Mouse (Mus musculus) layer of hippocampus, postnatal 14 days (tissue): Measurements from ENCODE around the gene Ccn2. TPM values are rescaled to one million over a fixed set of nuclear protein-coding genes. Genes with fewer than 3 reads are reported as not detected.
"Not testable (repeated sequence)": the region's sequence is repeated elsewhere in the genome, so short reads cannot be mapped to it uniquely, and the experiment has no call there.

ENCODE experiments used
- DNase-seq, 2 experiments: peaks; one replicate each; pipeline ENCODE4 v3.0.0; 2021 to 2022; ENCODE audit warnings: low spot score in 2 of 2, mixed read lengths in 1 of 2
- total RNA-seq, 2 experiments: library from RNA; stranded (reverse); gene quantifications; 2 replicates each; pipeline ENCODE4 v1.2.3; 2021

The Ccn2 gene
- total RNA-seq, 2 experiments from 2014 or later = 11.6 to 12.1 TPM

DNA sequence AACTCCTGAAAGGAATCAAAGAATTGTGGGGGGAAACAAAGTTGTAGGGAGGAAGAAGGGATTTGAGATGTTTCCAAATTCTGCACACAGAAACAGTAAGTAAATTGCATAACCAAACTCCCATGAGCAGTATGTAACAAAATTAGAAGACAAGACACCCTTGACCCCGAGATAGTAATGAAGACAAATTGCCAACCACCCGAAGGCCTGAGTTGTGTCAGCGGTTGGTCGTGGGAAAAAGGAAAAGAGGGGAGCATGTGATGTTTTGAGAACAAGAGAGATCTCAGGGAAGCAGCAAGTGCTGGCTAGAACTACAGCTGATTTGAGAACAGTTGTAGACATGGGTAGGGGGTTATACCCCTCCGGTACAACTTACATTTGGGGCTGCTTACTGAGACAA lies 4.6 kb downstream of the Ccn2 start:
- DNase-seq = no peak

DNA sequence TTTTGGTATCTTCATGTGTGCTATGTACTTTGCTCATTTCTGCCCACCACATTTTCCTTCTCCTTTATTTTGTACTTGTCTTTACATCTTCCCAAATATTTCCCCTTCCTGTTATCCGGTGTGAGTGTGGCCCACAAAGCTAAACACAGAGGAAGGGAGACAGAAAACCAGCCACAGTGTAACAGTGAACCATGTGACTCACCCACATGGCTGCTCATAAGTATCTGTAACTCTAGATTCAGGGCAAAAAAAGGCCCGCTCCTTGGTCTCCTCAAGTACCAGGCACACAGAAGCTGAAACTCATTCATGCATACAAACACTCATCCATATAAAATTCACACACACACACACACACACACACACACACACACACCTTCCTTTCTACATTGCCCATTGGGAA lies 7.8 kb downstream of the Ccn2 start:
- no peak for DNase-seq

DNA sequence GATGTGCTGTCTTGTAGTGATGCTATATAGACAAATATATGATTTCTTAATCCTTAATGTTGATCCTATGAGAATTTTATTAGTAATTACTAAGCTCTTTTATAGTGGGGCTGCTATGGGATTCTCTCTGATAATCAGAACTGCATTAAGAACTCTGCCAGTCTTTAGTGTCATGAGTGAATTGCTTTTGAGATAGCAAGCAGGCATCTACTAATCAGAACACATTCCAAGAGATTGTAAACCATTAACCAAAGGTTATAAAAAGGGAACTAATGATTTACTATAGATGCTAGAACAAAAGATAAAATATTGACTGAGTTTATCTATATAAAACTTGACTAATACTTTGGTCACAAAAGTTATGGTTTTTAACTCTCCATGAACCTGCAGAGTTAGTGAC lies 8.5 kb downstream of the Ccn2 start:
- DNase-seq = no peak

DNA sequence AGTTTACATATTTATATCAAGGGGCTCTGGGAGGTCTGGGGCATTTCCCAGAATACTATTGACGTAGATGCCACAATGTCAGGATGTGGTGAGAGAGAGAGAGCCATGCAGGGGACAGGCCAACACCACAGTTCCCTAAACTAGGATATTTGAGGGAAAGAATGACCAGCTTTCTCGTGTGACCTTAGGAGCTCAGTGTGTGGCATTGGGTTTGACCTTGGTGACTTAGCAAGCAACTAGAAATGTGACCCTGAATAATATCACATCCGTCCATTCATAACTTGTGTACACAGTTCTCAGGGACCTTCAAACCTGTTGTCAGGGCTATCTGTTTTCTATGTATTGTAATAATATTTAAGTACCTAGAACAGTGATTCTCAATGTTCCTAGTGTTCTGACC lies 13.9 kb downstream of the Ccn2 start:
- DNase-seq = no peak

DNA sequence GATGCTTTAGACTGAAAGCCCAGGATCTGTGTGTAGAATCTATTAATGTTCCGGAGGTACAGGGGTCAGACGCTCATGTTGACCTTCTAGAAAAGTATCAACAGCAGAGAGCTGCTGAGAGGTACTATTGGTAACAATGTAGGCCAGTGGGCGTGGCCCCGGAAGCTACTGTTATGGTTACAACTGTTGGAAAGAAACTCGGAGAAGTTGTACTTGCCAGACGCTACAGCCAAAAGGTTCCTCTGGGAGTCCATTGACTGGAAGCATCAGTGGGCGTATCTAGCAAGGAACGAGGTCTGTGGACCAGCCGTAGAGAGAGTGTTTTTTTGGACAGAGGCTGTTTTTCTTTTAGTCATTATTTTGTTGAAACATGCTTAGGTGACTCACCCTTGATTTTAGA lies 14.5 kb downstream of the Ccn2 start:
- DNase-seq = no peak

DNA sequence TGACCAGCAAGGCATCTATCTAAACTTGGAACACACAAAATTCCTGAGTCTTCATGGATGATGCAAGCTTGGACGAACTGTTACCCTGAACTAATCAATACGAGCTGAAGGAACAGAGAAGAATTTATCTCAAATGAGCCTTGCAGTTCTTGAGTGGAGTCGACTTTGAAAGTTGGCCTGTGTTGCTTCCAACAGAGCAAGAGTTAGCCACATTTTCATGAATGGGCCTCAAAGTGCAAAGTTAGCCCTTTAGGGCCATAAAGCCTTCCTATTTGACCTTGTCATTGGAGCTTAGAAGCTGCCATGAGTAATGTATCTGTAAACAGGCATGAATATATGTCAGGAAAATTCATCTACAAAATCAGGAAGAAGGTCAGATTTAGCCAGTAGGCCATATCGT lies 19.5 kb downstream of the Ccn2 start:
- no peak for DNase-seq

DNA sequence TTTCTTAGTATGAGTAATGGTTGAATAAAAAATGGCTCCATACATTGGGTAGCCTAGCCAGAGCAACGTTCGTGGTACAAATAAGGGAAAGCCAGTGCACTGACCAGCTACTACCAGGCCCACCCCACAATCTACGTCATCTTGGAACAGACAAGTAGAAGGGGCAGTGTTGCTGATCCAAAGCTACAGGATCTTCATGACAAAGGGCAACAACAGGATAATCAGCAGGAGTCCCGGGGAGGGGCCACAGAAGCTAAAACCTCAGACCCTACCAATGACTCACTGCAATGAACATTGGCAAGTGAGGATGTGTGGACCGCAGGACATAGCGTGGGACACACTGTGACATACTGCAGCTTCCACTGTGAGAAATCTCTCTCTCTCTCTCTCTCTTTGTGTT lies 20.6 kb downstream of the Ccn2 start:
- DNase-seq = no peak

DNA sequence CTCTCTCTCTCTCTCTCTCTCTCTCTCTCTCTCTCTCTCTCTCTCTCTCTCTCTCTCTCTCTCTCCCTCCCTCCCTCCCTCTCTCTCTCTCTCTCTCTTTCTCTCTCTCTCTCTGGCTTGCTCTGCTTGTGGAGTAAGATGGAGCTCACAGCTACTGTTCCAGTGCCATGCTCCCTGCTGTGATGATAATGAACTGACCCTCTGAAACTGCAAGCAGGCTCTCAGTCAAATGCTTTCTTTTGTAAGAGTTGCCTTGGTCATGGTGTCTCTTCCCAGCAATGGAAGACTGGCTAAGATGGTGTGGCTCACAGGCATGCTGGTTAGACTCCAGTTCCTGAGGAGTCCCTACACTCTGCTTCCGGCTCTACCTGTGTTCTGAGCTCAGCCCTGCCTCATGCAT lies 21.3 kb downstream of the Ccn2 start:
- DNase-seq = not testable (repeated sequence)

DNA sequence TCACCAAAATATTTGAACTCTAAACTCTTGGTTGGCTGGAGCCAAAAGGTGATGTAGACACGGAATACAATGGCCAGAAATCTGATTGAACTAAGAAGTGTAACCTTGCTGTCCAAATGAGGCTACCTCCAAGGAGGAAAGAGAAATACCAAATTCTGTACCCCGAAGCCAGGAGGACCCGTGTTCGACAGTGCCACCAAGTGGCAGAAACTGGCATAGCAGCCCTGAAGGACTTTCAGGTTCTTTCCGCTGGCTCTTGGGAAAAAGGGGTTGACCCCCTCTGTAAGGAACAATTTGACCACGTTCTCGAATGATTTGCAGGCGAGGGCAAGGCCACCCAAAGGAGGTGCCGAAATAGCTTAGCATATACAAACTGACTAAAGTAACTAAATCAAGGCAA lies 26.3 kb downstream of the Ccn2 start:
- DNase-seq = no peak

DNA sequence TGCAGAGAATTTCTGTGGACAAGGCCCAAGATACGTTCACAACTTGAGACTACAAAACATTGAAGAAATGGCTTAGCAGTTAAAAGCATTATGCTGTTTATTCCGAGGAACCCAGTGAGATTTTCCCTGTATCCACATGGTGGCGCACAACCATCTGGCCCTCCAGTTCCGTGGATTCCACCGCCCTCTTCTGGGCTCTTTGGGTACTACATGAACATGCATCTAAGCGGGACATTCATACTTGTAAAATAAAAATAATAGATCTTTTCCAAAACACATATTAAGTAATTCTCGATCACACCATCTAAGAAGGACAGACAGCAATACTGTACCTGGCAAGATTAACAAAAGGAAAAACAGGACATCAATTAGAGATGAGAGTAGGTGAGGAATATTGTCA lies 27.3 kb downstream of the Ccn2 start:
- peak; percentile 60 to 63 for DNase-seq

DNA sequence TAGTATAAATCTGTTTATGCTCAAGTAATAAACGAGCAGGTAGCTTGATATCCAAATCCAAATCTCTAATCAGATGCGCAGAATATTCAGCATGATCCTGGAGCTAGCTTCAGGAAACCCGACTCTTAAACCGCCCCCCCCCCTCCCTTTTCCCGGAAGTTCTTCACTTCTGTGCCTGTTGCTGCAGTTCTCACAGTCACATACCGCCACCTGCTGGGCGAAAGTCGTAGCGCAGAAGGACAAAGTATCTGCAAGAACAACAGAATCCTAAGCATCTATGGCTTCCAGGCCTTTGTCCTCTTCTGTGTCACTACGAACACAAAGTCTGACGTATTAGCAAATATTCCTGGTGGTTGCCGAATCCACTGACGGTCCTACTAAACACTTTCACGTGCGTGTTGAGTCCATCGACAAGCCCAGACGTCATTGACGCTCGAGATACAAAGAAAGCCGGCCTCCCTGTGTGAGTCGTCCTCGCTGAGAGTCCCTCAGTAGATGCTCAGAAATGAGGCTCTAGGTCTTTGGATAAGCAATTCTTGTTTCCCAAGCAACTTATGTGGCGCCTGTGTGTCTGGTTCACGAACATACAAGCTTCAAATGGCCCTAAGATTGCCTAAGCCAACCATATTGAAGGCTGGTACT lies 29.9 kb downstream of the Ccn2 start:
- DNase-seq = peak; percentile 78 to 87

DNA sequence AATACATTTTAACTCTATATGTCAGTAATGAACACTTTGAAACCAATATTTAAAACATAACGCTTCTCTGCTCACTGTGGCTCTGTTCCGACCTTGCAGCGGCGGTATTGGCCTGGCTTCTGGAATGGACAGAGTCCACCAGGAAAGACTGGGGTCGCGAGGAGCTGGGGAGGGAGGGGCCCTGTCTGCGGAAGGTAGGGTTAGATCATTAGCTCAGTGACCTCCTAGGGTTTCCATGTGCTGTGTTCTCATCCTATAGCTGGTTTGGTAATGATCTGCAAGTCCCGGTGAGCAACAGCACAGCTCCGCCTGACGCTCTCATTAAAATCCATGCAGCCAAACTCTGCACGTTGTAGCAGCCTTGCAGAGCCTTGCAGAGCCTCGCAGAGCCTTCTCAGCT lies 32.0 kb downstream of the Ccn2 start:
- DNase-seq = no peak

DNA sequence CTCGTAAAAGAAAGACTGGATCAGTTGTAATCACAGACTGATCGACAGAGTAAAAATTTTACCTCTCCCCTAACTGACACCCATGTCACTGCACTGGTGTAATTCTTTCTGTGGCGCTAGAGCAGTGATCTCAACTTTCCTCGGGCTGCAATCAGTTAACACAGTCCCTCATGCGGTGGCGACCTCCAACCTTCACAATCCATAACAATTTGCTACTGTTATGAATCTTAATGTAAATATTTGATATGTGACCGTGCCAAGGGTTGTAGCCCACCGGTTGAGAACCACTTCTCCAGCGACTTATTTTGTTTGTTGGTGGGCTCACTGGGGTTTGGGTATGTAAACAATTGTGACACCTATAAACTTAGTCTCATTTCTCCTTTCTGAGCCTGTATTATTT lies 33.2 kb downstream of the Ccn2 start:
- DNase-seq = no peak

DNA sequence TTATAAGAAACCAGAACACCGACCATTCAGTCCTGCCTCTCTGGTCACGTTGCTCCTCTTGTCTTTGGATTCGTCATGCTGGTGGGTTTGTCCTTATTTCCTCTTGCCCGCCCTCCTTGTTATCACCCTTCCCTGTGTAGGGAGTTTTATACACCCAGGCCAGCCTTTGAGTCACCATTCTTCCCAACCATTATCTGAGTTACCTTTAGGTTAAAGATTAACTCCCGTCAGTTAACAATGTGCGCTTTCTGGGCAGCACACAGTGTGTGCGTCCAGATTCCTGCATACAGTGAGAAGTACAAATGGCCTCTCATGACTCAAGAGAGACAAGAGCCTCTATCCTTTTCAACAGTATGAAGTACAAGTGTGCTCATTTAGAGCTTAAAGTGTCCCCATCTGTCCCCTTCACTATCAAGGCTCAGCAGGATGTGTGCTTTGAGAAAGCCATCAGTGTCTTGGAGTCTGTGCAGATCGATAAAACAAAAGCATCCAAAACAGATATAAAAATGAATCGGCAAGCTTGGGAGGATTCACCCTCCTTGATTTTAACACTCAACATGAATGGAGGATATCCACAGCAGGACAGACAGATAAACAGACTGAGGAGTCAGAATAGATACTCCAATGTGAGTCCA lies 34.0 kb downstream of the Ccn2 start:
- no peak for DNase-seq

DNA sequence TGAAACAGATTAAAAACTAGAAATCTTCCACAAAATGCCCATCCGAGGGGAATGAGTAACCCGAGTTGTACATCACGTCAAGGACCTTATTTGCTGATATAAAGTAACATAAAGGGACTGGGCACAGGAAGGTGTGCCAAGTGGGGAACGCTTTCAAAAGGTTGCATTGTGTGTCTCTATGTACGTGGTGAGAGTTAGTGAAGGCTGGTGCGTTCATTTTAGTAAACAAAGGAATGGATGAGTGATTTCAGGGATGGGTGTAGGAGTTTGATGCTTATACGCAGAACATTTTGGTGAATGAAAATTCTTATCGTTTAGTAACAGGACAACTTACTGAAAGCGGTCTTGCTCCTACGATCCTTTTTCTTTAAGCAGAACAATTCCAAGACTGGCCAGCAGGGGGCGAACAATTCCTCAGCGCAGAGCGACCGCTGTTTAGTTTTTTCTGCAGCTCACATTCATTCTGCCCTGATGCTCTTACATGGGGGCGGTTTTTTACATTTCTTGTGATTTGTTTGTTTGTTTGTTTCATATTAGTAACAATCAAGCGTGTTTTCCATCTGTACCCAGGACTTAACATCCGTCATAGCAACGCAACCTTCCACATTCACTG lies 35.3 kb downstream of the Ccn2 start:
- peak; percentile 71 to 78 for DNase-seq

DNA sequence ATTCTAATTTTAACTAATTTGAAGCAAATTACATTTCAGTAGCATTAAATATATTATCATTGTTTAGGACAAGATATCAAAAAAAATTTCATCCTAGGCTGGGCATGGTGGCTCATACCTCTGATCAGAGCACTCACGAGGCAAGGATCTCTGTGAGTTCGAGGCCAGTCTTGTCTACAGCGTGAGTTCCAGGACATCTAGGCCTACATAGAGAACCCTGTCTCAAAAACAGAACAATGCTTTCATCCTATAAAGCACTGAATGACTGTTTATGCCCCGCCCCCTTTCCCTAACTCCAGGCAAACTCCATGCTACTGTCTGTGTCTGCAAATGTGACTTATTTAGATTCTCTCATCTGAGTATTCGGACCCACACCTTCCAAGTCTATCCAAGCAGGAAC lies 35.9 kb downstream of the Ccn2 start:
- no peak for DNase-seq

DNA sequence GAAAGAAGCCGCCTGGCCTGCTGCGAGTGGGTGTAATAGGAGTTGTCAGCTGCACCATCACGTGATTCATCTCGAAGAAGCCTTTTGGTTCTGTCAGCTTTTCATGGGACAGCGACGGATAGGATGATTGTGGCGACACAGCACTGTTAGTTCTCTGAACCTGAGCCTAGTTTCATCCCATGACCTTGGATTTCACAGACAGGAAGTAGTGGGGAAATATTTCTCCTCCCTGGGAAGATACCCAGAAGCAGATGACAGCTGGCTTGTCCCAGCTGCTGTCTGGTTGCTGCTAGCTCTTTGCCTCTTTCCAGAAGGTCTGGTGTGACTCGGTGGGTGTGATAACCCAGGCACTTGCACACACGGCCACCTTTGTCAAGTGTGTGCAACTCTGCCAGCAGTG lies 39.0 kb downstream of the Ccn2 start:
- DNase-seq = no peak

DNA sequence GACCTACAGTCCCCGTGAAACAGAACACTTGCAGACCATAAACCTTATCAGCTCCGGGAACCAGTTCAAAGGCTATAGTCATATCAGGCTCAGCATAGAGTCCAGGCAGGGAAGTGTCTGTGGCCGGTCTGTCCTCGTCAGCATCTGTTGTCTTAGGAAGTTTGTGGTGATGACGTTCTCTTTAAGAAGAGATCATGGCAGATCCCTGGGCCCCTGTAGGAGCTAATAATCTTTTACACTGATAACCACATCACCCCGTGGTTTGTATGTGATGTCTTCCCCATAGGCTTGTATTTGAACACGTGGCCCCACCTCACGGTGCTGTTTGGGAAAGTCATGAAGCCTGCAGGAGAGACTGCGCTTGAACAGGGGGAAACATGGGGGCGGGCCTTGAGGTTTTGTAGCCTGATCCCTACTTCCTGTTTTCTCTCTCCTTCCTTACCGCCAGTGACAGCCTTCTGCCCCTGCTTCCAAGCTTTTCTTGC lies 40.1 kb downstream of the Ccn2 start:
- no peak for DNase-seq

DNA sequence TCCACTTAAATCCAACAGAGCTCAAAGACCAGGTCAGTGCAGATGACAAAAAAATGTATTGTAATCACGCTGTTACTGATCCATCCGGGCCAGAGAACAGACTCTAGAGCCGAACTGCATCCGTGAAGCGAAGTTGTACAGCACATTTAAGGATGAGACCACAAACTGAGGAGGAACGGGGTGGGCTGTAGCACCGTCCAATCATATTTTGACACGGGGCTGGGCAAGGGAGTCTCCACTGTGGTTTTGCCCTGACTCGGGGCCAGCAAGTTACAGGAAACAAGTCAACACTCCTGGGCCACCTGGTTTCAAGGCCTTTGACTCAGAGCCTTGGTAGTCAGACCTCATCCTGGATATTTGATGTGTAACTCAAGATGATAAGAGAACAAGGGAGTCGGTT lies 40.6 kb downstream of the Ccn2 start:
- DNase-seq = no peak

DNA sequence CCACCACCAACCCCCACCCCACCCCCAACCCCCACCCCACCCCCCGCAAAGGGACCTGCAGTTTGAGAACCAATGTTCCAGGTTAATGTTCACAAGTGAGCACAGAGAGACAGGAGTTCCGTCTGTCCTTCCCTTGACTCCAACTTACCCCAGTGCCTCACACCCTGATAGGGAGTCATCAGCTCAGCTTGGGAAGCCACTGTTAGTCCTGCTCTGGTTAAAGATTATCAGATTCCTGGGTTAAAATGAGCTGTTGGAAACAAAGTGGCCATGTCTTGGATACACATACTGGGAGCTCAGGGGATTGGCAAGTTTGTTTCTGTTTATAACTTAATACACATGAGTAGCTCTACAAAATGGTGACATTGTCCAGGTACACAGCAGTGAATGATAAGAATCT lies 41.7 kb downstream of the Ccn2 start:
- no peak for DNase-seq

DNA sequence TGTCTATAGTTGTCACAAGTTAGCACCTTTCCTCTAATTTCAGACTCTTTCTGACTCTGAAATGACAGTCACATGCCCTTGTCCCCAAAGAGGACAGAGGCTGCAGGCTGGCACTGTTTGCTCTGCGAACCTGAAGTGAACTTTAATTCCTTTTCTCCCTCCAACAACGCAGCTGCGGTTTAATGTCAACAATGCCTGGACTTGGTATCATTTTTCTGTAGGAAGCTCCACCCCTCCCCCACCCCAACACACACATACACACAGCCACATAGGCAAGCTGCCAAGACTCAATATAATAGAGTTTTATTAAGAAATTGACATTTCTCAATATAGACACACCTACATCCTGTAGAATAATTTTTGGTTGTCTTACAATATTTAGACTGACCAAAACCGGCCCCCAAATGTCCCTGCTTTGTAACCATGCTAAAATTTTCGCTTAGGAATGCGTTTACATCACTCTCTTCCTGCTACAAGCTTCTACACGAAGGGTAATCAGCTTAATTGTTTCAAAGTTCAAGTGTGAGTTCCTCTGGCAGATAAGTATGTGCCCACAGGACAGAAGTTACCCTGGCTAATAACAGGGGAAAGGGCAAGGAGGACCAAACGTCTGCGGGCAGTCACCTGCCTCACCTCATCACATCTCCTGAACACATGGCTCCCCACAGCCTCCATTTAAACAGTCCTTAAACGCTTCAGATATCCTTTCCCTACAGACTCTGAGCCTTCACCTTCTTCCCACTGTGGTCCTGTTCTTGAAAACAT lies 43.2 kb downstream of the Ccn2 start:
- no peak for DNase-seq

DNA sequence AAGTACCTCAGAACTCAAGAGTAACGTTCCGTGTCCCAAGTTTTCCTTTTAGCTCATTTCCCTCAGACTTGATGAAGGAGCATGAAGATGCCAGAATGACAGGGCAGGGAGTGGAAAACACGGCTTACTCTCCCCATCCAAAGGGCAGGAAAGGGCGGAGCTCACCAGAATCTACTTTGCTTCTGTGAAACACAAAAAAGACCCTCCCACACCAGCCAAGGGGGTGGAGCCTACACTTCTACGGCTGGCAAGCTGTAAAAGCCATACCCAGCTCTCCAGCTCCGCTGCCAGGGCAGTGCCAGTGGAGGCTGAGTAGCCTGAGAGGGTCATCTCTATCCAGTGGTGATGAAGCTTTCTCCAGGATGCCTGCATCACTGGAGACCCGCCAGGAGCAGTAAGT lies 44.4 kb downstream of the Ccn2 start:
- no peak for DNase-seq
